Mouse (Mus musculus): ENCODE results near the gene Mgat4a. TPM values are rescaled to one million over a fixed set of nuclear protein-coding genes. Genes with fewer than 3 reads are reported as not detected.

Gene Mgat4a
- total and polyA plus RNA-seq, 3 experiments: 2.9 to 38.8 (median 28.0) TPM

DNA sequence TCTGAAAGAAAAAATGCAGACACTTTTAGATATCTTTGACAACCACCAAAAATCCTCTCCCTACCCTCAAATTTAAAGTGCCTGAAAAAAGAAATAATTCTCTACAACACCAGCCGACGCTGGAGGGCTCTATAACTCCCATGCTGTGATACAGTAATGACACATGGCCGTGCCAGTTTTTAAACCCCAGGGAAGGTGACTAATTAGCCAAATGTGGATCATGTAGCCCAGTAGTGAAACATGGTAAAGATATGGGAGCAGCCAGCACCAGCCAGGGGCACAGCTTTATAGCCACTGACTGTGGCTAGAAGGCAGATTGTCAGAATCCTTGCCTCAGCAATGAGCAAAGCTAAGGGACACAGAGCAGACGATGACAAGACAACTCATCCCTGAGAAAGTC lies 19.5 kb upstream of the Mgat4a start:
- Histone ChIP-seq H3K4me1 (ENCODE audit: insufficient read depth, low read depth, low read length) (no peaks in the 10 kb centered on the region), H3K9me3 (replicated peaks) (no peaks in the 10 kb centered on the region), H3K36me3 (replicated peaks) (no peaks in the 10 kb centered on the region), H3K4me3 (ENCODE audit: low read depth, low read length) (no peak overlapping the region), H3K27me3 (ENCODE audit: insufficient read depth, low read length) (peaks cover 31% of the 10 kb centered on the region)
- DNase-seq (ENCODE audit: low spot score) (no peak), ATAC-seq (ENCODE audit: extremely low read depth, insufficient number of reproducible peaks, low FRiP score, poor library complexity, severe bottlenecking) (no peak)
- no peak for TF ChIP-seq GATA2 (IDR thresholded peaks at IDR 0.05; ENCODE audit: borderline replicate concordance, low read depth, low read length)
- no peak for TF ChIP-seq POLR2AphosphoS5 (IDR thresholded peaks at IDR 0.05; ENCODE audit: insufficient replicate concordance, low read depth, low read length)
- no peak for TF ChIP-seq TAL1 (conservative IDR thresholded peaks at IDR 0.05; ENCODE audit: low read depth, low read length)
- no peak for TF ChIP-seq CTCF (IDR thresholded peaks at IDR 0.05; ENCODE audit: low read depth, low read length)
- no peak for TF ChIP-seq GATA1 (IDR thresholded peaks at IDR 0.05; ENCODE audit: borderline replicate concordance, low read length)

- DNase-seq (ENCODE audit: low spot score): no peak
- Histone ChIP-seq H3K36me3 (replicated peaks) (no peaks in the 10 kb centered on the region), H3K4me3 (ENCODE audit: low read depth, low read length) (no peak overlapping the region), H3K27me3 (ENCODE audit: insufficient read depth, low read length) (peaks cover 20% of the 10 kb centered on the region), H3K4me1 (ENCODE audit: insufficient read depth, low read depth, low read length) (peaks cover 4% of the 10 kb centered on the region), H3K9me3 (replicated peaks) (no peaks in the 10 kb centered on the region)
- ATAC-seq (ENCODE audit: extremely low read depth, insufficient number of reproducible peaks, low FRiP score, poor library complexity, severe bottlenecking): no peak
- TF ChIP-seq POLR2AphosphoS5 (IDR thresholded peaks at IDR 0.05; ENCODE audit: insufficient replicate concordance, low read depth, low read length): no peak
- TF ChIP-seq GATA2 (IDR thresholded peaks at IDR 0.05; ENCODE audit: borderline replicate concordance, low read depth, low read length): no peak
- no peak for TF ChIP-seq CTCF (IDR thresholded peaks at IDR 0.05; ENCODE audit: low read depth, low read length)
These were observed 11.2 kb upstream of the Mgat4a start for GRCm38 (mm10) chr1:37551986-37552385.

DNA sequence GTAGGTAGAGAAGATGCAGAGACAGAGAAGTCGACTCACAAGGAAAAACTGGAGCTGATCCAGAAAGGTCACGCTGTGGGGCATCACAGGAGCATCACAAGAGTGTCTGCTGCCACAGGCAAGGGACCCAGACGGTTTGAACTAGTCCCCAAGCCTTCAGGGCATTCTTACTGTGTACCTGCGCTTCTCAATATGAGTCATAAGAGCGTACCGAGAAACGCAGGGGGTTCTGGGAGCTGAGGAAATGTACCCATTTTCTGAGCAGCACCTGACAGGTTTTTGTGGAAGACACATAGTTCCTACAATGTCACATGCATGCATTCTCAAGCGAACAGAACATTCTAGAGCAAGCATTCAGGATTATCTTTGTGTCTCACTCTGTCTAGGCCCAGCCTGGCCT lies 8.7 kb upstream of the Mgat4a start:
- DNase-seq (ENCODE audit: low spot score) (no peak), ATAC-seq (ENCODE audit: extremely low read depth, insufficient number of reproducible peaks, low FRiP score, poor library complexity, severe bottlenecking) (no peak)
- H3K4me3 ChIP-seq (ENCODE audit: low read depth, low read length): no peak overlapping the region
- H3K9me3 ChIP-seq (replicated peaks): no peaks in the 10 kb centered on the region
- peaks cover 24% of the 10 kb centered on the region for H3K27me3 ChIP-seq (ENCODE audit: insufficient read depth, low read length)
- H3K4me1 ChIP-seq (ENCODE audit: insufficient read depth, low read depth, low read length): peaks cover 13% of the 10 kb centered on the region
- TF ChIP-seq CTCF (IDR thresholded peaks at IDR 0.05; ENCODE audit: low read depth, low read length) (no peak), GATA2 (IDR thresholded peaks at IDR 0.05; ENCODE audit: borderline replicate concordance, low read depth, low read length) (no peak), GATA1 (IDR thresholded peaks at IDR 0.05; ENCODE audit: borderline replicate concordance, low read length) (no peak), POLR2AphosphoS5 (IDR thresholded peaks at IDR 0.05; ENCODE audit: insufficient replicate concordance, low read depth, low read length) (no peak), TAL1 (conservative IDR thresholded peaks at IDR 0.05; ENCODE audit: low read depth, low read length) (no peak)
- H3K36me3 ChIP-seq (replicated peaks): no peaks in the 10 kb centered on the region

DNA sequence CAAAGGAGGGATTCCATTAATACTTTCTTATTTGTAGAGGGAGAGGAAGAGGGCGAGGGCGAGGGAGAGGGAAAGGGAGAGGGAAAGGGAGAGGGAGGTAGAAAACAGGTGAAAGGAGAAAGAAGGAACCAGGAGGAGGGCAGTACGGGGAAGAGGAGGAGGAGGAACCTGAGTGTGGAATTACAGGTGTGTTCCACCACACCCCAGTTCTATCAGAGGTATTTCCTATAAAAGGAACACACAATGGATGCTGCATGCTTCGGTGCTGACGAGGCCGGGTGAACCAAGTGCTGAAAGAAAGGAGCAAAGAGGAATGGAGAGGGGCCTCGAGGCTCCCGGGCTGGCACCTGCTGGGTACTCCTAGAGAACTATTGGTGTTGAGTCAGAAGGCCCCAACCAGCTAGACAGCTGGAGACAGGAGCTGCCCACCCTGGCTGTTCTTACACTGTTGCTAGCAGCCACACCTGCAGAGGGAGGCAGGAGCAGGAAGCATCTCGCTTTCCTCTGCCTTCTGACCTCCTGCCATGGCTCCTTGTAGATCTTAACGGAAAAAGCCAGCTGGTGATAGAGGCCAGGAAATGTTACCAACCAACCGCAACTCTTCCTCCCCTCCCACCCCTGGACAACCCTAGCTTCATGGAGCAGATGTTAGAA lies 5.7 kb upstream of the Mgat4a start:
- H3K36me3 ChIP-seq (replicated peaks): no peaks in the 10 kb centered on the region
- peaks cover 16% of the 10 kb centered on the region for H3K27me3 ChIP-seq (ENCODE audit: insufficient read depth, low read length)
- no peaks in the 10 kb centered on the region for H3K9me3 ChIP-seq (replicated peaks)
- H3K4me1 ChIP-seq (ENCODE audit: insufficient read depth, low read depth, low read length): peaks cover 18% of the 10 kb centered on the region
- no peak for TF ChIP-seq GATA1 (IDR thresholded peaks at IDR 0.05; ENCODE audit: borderline replicate concordance, low read length)
- ATAC-seq (ENCODE audit: extremely low read depth, insufficient number of reproducible peaks, low FRiP score, poor library complexity, severe bottlenecking) (no peak), DNase-seq (ENCODE audit: low spot score) (no peak)
- no peak overlapping the region for H3K4me3 ChIP-seq (ENCODE audit: low read depth, low read length)

DNA sequence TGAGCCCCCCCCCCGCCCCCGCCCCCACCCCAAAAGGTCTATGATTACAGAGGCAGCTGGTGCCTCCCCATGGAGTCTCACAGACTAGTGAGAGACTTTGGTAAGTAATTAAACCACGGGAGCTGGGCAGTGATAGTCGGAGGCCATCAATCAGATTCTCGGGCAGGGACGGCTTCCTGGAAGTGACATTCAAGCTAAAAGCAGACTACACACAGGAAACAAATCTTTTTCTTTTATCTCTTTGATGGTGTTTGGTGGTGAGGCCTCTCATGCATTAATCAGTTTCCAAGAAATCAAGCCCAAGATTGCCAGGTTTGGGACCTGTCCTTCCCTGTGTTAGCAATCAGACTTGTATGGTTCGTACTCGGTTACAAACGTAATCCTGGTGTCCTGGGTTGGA lies 3.4 kb upstream of the Mgat4a start:
- no peak for ATAC-seq (ENCODE audit: extremely low read depth, insufficient number of reproducible peaks, low FRiP score, poor library complexity, severe bottlenecking)
- TF ChIP-seq GATA1 (IDR thresholded peaks at IDR 0.05; ENCODE audit: borderline replicate concordance, low read length) (no peak), GATA2 (IDR thresholded peaks at IDR 0.05; ENCODE audit: borderline replicate concordance, low read depth, low read length) (no peak), TAL1 (conservative IDR thresholded peaks at IDR 0.05; ENCODE audit: low read depth, low read length) (no peak), CTCF (IDR thresholded peaks at IDR 0.05; ENCODE audit: low read depth, low read length) (no peak), POLR2AphosphoS5 (IDR thresholded peaks at IDR 0.05; ENCODE audit: insufficient replicate concordance, low read depth, low read length) (no peak)
- Histone ChIP-seq H3K4me1 (ENCODE audit: insufficient read depth, low read depth, low read length) (peaks cover 28% of the 10 kb centered on the region), H3K9me3 (replicated peaks) (no peaks in the 10 kb centered on the region), H3K4me3 (ENCODE audit: low read depth, low read length) (no peak overlapping the region), H3K36me3 (replicated peaks) (peaks cover 1% of the 10 kb centered on the region), H3K27me3 (ENCODE audit: insufficient read depth, low read length) (peaks cover 13% of the 10 kb centered on the region)
- no peak for DNase-seq (ENCODE audit: low spot score)

GRCm38 (mm10) chr1:37543057-37543456 lies 2.2 kb upstream of the Mgat4a start:
- no peak for TF ChIP-seq POLR2AphosphoS5 (IDR thresholded peaks at IDR 0.05; ENCODE audit: insufficient replicate concordance, low read depth, low read length)
- no peak for TF ChIP-seq GATA1 (IDR thresholded peaks at IDR 0.05; ENCODE audit: borderline replicate concordance, low read length)
- TF ChIP-seq CTCF (IDR thresholded peaks at IDR 0.05; ENCODE audit: low read depth, low read length): no peak
- TF ChIP-seq GATA2 (IDR thresholded peaks at IDR 0.05; ENCODE audit: borderline replicate concordance, low read depth, low read length): no peak
- TF ChIP-seq TAL1 (conservative IDR thresholded peaks at IDR 0.05; ENCODE audit: low read depth, low read length): no peak
- Histone ChIP-seq H3K27me3 (ENCODE audit: insufficient read depth, low read length) (peaks cover 10% of the 10 kb centered on the region), H3K4me1 (ENCODE audit: insufficient read depth, low read depth, low read length) (peaks cover 39% of the 10 kb centered on the region), H3K9me3 (replicated peaks) (no peaks in the 10 kb centered on the region), H3K36me3 (replicated peaks) (peaks cover 2% of the 10 kb centered on the region), H3K4me3 (ENCODE audit: low read depth, low read length) (no peak overlapping the region)
- no peak for DNase-seq (ENCODE audit: low spot score)
- ATAC-seq (ENCODE audit: extremely low read depth, insufficient number of reproducible peaks, low FRiP score, poor library complexity, severe bottlenecking): no peak

Measured in G1E (cell line).